Mouse (Mus musculus) small intestine, adult 2 months (tissue): ENCODE measurements around the gene Sowahc.

Source experiments
- CTCF ChIP-seq: fragments of 200-500 bp; IDR thresholded peaks from 2 replicates; pipeline ENCODE4 v1.5.1; 2012; ENCODE audit warnings: low read depth, mild to moderate bottlenecking, control low read depth, inconsistent platforms, low read length, moderate library complexity, mixed read lengths; ENCODE audit not compliant: insufficient replicate concordance, insufficient read length; ENCODE audit errors: extremely low read depth
- POLR2A ChIP-seq: fragments of 200-500 bp; IDR thresholded peaks from 2 replicates; pipeline ENCODE4 v1.6.1; 2012; ENCODE audit warnings: low read depth, mild to moderate bottlenecking, control low read depth, inconsistent platforms, low read length, moderate library complexity

- no peak for TF ChIP-seq POLR2A
- no peak for TF ChIP-seq CTCF
Observed at GRCm38 (mm10) chr10:59179620-59180019, 42.1 kb upstream of the Sowahc start.
